Mouse (Mus musculus): ENCODE data around the gene Kcnc4.

Kcnc4 gene

GRCm38 (mm10) chr3:107454280-107454679 lies 5.1 kb downstream of the Kcnc4 start:
- DNase-seq, result no peak

GRCm38 (mm10) chr3:107446822-107447221 lies 12.5 kb downstream of the Kcnc4 start:
- DNase-seq, result no peak

GRCm38 (mm10) chr3:107443866-107444265 lies 15.5 kb downstream of the Kcnc4 start:
- no peak for DNase-seq

- no peak for DNase-seq
Measured at GRCm38 (mm10) chr3:107442191-107442590, 17.2 kb downstream of the Kcnc4 start.

- DNase-seq, result no peak
Measured at GRCm38 (mm10) chr3:107441306-107441705, 18.0 kb downstream of the Kcnc4 start.

- DNase-seq, result no peak
Measured at GRCm38 (mm10) chr3:107439280-107439679, 20.1 kb downstream of the Kcnc4 start.

- no peak for DNase-seq
Measured at GRCm38 (mm10) chr3:107437666-107438065, 21.7 kb downstream of the Kcnc4 start.

- no peak for DNase-seq
Measured at GRCm38 (mm10) chr3:107436434-107436833, 22.9 kb downstream of the Kcnc4 start.

GRCm38 (mm10) chr3:107433614-107434013 lies 25.7 kb downstream of the Kcnc4 start:
- no peak for DNase-seq

GRCm38 (mm10) chr3:107431268-107431667 lies 28.1 kb downstream of the Kcnc4 start:
- no peak for DNase-seq

GRCm38 (mm10) chr3:107424258-107425041 lies 34.9 kb downstream of the Kcnc4 start:
- DNase-seq, result no peak

- DNase-seq, result no peak
Measured at GRCm38 (mm10) chr3:107420156-107420555, 39.2 kb downstream of the Kcnc4 start.

GRCm38 (mm10) chr3:107417287-107417644 lies 42.1 kb downstream of the Kcnc4 start:
- no peak for DNase-seq

- DNase-seq, result no peak
Measured at GRCm38 (mm10) chr3:107416541-107417286, 42.6 kb downstream of the Kcnc4 start.

GRCm38 (mm10) chr3:107413093-107413492 lies 46.3 kb downstream of the Kcnc4 start:
- DNase-seq, result no peak

GRCm38 (mm10) chr3:107412509-107412908 lies 46.8 kb downstream of the Kcnc4 start:
- DNase-seq, result no peak

GRCm38 (mm10) chr3:107411669-107412068 lies 47.7 kb downstream of the Kcnc4 start:
- DNase-seq, result no peak

GRCm38 (mm10) chr3:107401401-107401800 lies 58.0 kb downstream of the Kcnc4 start:
- DNase-seq, result no peak

GRCm38 (mm10) chr3:107399991-107400640 lies 59.2 kb downstream of the Kcnc4 start:
- DNase-seq, result no peak

GRCm38 (mm10) chr3:107391198-107391597 lies 68.2 kb downstream of the Kcnc4 start:
- no peak for DNase-seq
